Mouse (Mus musculus): Measurements from ENCODE around the gene Mrc1.

DNA sequence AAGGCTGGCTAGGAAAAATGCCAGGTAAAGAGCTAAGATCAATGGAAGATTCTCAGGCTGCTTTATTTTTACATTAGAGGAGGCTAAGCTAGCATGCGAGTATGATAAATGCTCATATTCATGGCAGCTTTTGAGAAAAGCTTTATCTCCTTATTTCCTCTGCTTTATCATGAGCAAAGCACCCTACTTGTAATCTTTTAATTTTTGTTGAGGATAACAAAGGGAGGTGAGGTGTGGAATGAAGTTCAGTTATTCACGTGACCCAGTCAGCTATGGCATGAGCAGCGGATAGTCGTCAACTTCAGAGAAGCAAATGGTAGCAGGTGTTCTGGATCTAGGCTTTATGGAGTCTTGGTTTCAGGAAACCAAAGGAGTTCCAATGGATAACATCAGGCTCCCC is 7.7 kb downstream of the Mrc1 start:
- TF ChIP-seq CTCF (IDR thresholded peaks at IDR 0.05; ENCODE audit: borderline replicate concordance, insufficient read depth, low read depth, low read length), result no peak
- TF ChIP-seq POLR2A (IDR thresholded peaks at IDR 0.05; ENCODE audit: borderline replicate concordance, insufficient read depth, low read length), result no peak

Data from cerebellum, adult 2 months (tissue).